Mouse (Mus musculus) heart, adult 2 months (tissue): Measurements from ENCODE around the gene Tubb5. TPM values are rescaled to one million over a fixed set of nuclear protein-coding genes. Genes with fewer than 3 reads are reported as not detected.

Experiments used
- DNase-seq, 2 experiments: peaks; one replicate each; pipeline ENCODE4 v3.0.0; 2021
- H3K27ac ChIP-seq: fragments of 200-600 bp; 2 replicates; pipeline ENCODE4 v1.8.1; 2022
- H3K27me3 ChIP-seq: fragments of 200-500 bp; 2 replicates; pipeline ENCODE4 v1.6.1; 2012; ENCODE audit warnings: mild to moderate bottlenecking, low read length, inconsistent platforms, mixed read lengths; ENCODE audit not compliant: control insufficient read depth, insufficient read depth
- H3K36me3 ChIP-seq: fragments of 200-500 bp; 2 replicates; pipeline ENCODE4 v1.6.1; 2012; ENCODE audit warnings: low read length, inconsistent platforms; ENCODE audit not compliant: control insufficient read depth, insufficient read depth
- H3K4me1 ChIP-seq: fragments of 200-500 bp; 2 replicates; pipeline ENCODE4 v1.6.1; 2011; ENCODE audit warnings: low read length; ENCODE audit not compliant: control insufficient read depth, insufficient read depth
- H3K4me3 ChIP-seq: fragments of 200-600 bp; 2 replicates; pipeline ENCODE4 v1.8.1; 2022
- H3K79me2 ChIP-seq: fragments of 200-500 bp; replicated peaks from 2 replicates; pipeline ENCODE4 v1.6.1; 2012; ENCODE audit warnings: mild to moderate bottlenecking, inconsistent platforms, low read length, moderate library complexity, mixed read lengths; ENCODE audit not compliant: control insufficient read depth, insufficient read depth
- H3K9ac ChIP-seq: fragments of 200-500 bp; 2 replicates; pipeline ENCODE4 v1.6.1; 2012; ENCODE audit warnings: low read depth, mild to moderate bottlenecking, control low read depth, inconsistent platforms, low read length, mixed read lengths
- CTCF ChIP-seq: fragments of 200-600 bp; IDR thresholded peaks from 2 replicates; pipeline ENCODE4 v1.8.1; 2022; ENCODE audit warnings: antibody characterized with exemption, mild to moderate bottlenecking, moderate library complexity
- EP300 ChIP-seq: fragments of 200-500 bp; IDR thresholded peaks from 2 replicates; pipeline ENCODE4 v1.6.1; 2011; ENCODE audit warnings: low read depth, low read length, control low read depth; ENCODE audit not compliant: insufficient read depth
- POLR2A ChIP-seq: fragments of 200-500 bp; IDR thresholded peaks from 2 replicates; pipeline ENCODE4 v1.6.1; 2011; ENCODE audit warnings: mild to moderate bottlenecking, low read depth, low read length, control low read depth; ENCODE audit not compliant: insufficient read depth
- WGBS: fragments of 180-500 bp; shearing (Covaris S2); methylation state at CpG from one replicate; pipeline ENCODE4 v1.1.7; 2018; 5-methylcytosine and 5-hydroxymethylcytosine counted together
- intact Hi-C: fragments of 180-260 bp; cut with DNase I; formaldehyde crosslinking; loops from one replicate; pipeline ENCODE4 v1.15.1; 2025
- polyA plus RNA-seq: library from polyadenylated mRNA; depleted of rRNA; stranded (reverse); fragments of >200 nt; gene quantifications from 2 replicates; pipeline ENCODE4 v1.2.3, GENCODE M21; 2012
- total RNA-seq, 2 experiments: library from RNA; stranded (reverse); gene quantifications; 2 replicates each; pipeline ENCODE4 v1.2.3; 2021

Tubb5 gene
- total and polyA plus RNA-seq, 3 experiments, result 83.0 to 108 (median 90.1) TPM

- Histone ChIP-seq H3K27ac (no peak overlapping the region), H3K9ac (no peak overlapping the region), H3K27me3 (no peaks in the 10 kb centered on the region), H3K4me1 (peaks cover 9% of the 10 kb centered on the region), H3K4me3 (no peak overlapping the region), H3K79me2 (no peaks in the 10 kb centered on the region), H3K36me3 (peaks cover 5% of the 10 kb centered on the region; the same call in 1 of the 2 replicates)
- no peak for DNase-seq
- intact Hi-C loops, result loop anchor here (10.0 kb wide), 1 partner anchor 141 kb away; the partner anchor contains the start of gene Gnl1
- WGBS, result 46% methylated on average over 5 of the region's 5 CpGs
- TF ChIP-seq POLR2A (peak; percentile 33; the same call in 1 of the 2 replicates), CTCF (no peak), EP300 (no peak)
Measured at GRCm38 (mm10) chr17:35833894-35834293, 4.2 kb downstream of the Tubb5 start.

- intact Hi-C loops, result loop anchor here (10.0 kb wide), 1 partner anchor 142 kb away; the partner anchor contains the start of gene Gnl1
- H3K4me3 ChIP-seq, result no peak overlapping the region
Measured at GRCm38 (mm10) chr17:35833239-35833751, 4.8 kb downstream of the Tubb5 start.

GRCm38 (mm10) chr17:35832400-35833238 lies 5.5 kb downstream of the Tubb5 start:
- Histone ChIP-seq H3K9ac (no peak overlapping the region), H3K79me2 (no peaks in the 10 kb centered on the region), H3K36me3 (peaks cover 5% of the 10 kb centered on the region; the same call in 1 of the 2 replicates), H3K4me3 (no peak overlapping the region), H3K4me1 (peaks cover 9% of the 10 kb centered on the region), H3K27ac (no peak overlapping the region), H3K27me3 (no peaks in the 10 kb centered on the region)
- intact Hi-C loops, result loop anchor here (10.0 kb wide), 1 partner anchor 142 kb away; the partner anchor contains the start of gene Gnl1
- WGBS, result 73% methylated on average over 8 of the region's 8 CpGs
- TF ChIP-seq POLR2A (no peak), EP300 (no peak), CTCF (no peak)
- DNase-seq, result no peak

More at GRCm38 (mm10) chr17:35833239-35833751, 4.8 kb downstream of the Tubb5 start:
- H3K27ac ChIP-seq, result no peak overlapping the region
- H3K9ac ChIP-seq, result no peak overlapping the region
- DNase-seq, result no peak
- H3K36me3 ChIP-seq, result peaks cover 5% of the 10 kb centered on the region; the same call in 1 of the 2 replicates
- H3K79me2 ChIP-seq, result no peaks in the 10 kb centered on the region
- no peaks in the 10 kb centered on the region for H3K27me3 ChIP-seq
- 33% methylated on average over 5 of the region's 5 CpGs for WGBS
- peaks cover 9% of the 10 kb centered on the region for H3K4me1 ChIP-seq
- no peak for TF ChIP-seq POLR2A
- no peak for TF ChIP-seq EP300
- TF ChIP-seq CTCF, result no peak

- H3K79me2 ChIP-seq, result no peaks in the 10 kb centered on the region
- no peaks in the 10 kb centered on the region for H3K36me3 ChIP-seq
- no peaks in the 10 kb centered on the region for H3K27me3 ChIP-seq
- no peak overlapping the region for H3K27ac ChIP-seq
- TF ChIP-seq CTCF (peak; percentile 95), POLR2A (no peak), EP300 (peak; percentile 85)
- intact Hi-C loops, result loop anchor here (2.0 to 10.0 kb wide), 5 partner anchors 79 to 215 kb away; partner anchors contain the start of genes Gm6034, Gnl1 and H2-T22
- no peaks in the 10 kb centered on the region for H3K4me1 ChIP-seq
- 2% methylated on average over 21 of the region's 21 CpGs for WGBS
- DNase-seq, result peak; percentile 86
- H3K4me3 ChIP-seq, result no peak overlapping the region
- H3K9ac ChIP-seq, result 0 out of 2 replicates have a peak overlapping the region, but pooled peaks have one; percentile 4
Measured at GRCm38 (mm10) chr17:35829737-35830136, 8.4 kb downstream of the Tubb5 start.

- Histone ChIP-seq H3K27me3 (no peaks in the 10 kb centered on the region), H3K27ac (no peak overlapping the region), H3K4me1 (peaks cover 3% of the 10 kb centered on the region; the same call in 1 of the 2 replicates), H3K79me2 (no peaks in the 10 kb centered on the region), H3K4me3 (no peak overlapping the region), H3K9ac (no peak overlapping the region), H3K36me3 (no peaks in the 10 kb centered on the region)
- 88% methylated on average over 13 of the region's 13 CpGs for WGBS
- TF ChIP-seq POLR2A, result no peak
- no peak for DNase-seq
- intact Hi-C loops, result loop anchor here (5.0 to 10.0 kb wide), 2 partner anchors 167 to 220 kb away; partner anchors contain the start of genes Gm6034 and H2-T22
Measured at GRCm38 (mm10) chr17:35825109-35825850, 12.8 kb downstream of the Tubb5 start.
